Mouse (Mus musculus) CH12F3 (cell line): Measurements from ENCODE around the gene Nrg3.
"Not testable (repeated sequence)": the region's sequence is repeated elsewhere in the genome, so short reads cannot be mapped to it uniquely, and the experiment has no call there.

Experiments
- in situ Hi-C: fragments of 300-500 bp; cut with MboI; formaldehyde crosslinking; loops from 2 replicates; pipeline ENCODE4 v1.14.3; 2020; ENCODE audit warnings: low sequenced_read_pairs

Nrg3 gene

GRCm38 (mm10) chr14:39240267-39240666, 232.6 kb downstream of the Nrg3 start:
- in situ Hi-C loops: no loop called here

- in situ Hi-C loops: no loop called here
Observed at GRCm38 (mm10) chr14:39211472-39211871, 261.4 kb downstream of the Nrg3 start.

- in situ Hi-C loops: no loop called here
Observed at GRCm38 (mm10) chr14:39191946-39192345, 280.9 kb downstream of the Nrg3 start.

- in situ Hi-C loops: no loop called here
Observed at GRCm38 (mm10) chr14:39173709-39174108, 299.2 kb downstream of the Nrg3 start.

GRCm38 (mm10) chr14:39160140-39160539, 312.7 kb downstream of the Nrg3 start:
- in situ Hi-C loops: no loop called here

GRCm38 (mm10) chr14:39155462-39155861, 317.4 kb downstream of the Nrg3 start:
- in situ Hi-C loops: no loop called here

GRCm38 (mm10) chr14:39129766-39130165, 343.1 kb downstream of the Nrg3 start:
- in situ Hi-C loops: no loop called here

GRCm38 (mm10) chr14:39117977-39118376, 354.9 kb downstream of the Nrg3 start:
- in situ Hi-C loops: no loop called here

GRCm38 (mm10) chr14:39116522-39117231, 356.2 kb downstream of the Nrg3 start:
- in situ Hi-C loops: not testable (repeated sequence)

GRCm38 (mm10) chr14:39109566-39109965, 363.3 kb downstream of the Nrg3 start:
- in situ Hi-C loops: no loop called here

GRCm38 (mm10) chr14:39106776-39107175, 366.1 kb downstream of the Nrg3 start:
- in situ Hi-C loops: no loop called here

- in situ Hi-C loops: no loop called here
Observed at GRCm38 (mm10) chr14:39095219-39095618, 377.7 kb downstream of the Nrg3 start.

- in situ Hi-C loops: no loop called here
Observed at GRCm38 (mm10) chr14:39079461-39079860, 393.4 kb downstream of the Nrg3 start.

- in situ Hi-C loops: no loop called here
Observed at GRCm38 (mm10) chr14:39051542-39051941, 421.3 kb downstream of the Nrg3 start.

GRCm38 (mm10) chr14:39049021-39049420, 423.9 kb downstream of the Nrg3 start:
- in situ Hi-C loops: no loop called here

- in situ Hi-C loops: no loop called here
Observed at GRCm38 (mm10) chr14:39044290-39044689, 428.6 kb downstream of the Nrg3 start.

- in situ Hi-C loops: no loop called here
Observed at GRCm38 (mm10) chr14:39043793-39044192, 429.1 kb downstream of the Nrg3 start.

GRCm38 (mm10) chr14:39043384-39043783, 429.5 kb downstream of the Nrg3 start:
- in situ Hi-C loops: no loop called here

- in situ Hi-C loops: no loop called here
Observed at GRCm38 (mm10) chr14:39039046-39039445, 433.8 kb downstream of the Nrg3 start.

- in situ Hi-C loops: no loop called here
Observed at GRCm38 (mm10) chr14:39034482-39034881, 438.4 kb downstream of the Nrg3 start.

- in situ Hi-C loops: no loop called here
Observed at GRCm38 (mm10) chr14:39023065-39023464, 449.8 kb downstream of the Nrg3 start.

- in situ Hi-C loops: no loop called here
Observed at GRCm38 (mm10) chr14:39014126-39014525, 458.8 kb downstream of the Nrg3 start.

- in situ Hi-C loops: no loop called here
Observed at GRCm38 (mm10) chr14:38997843-38998242, 475.0 kb downstream of the Nrg3 start.
